Mouse (Mus musculus): ENCODE results near the gene Atg7.
"Not testable (repeated sequence)": the region's sequence is repeated elsewhere in the genome, so short reads cannot be mapped to it uniquely, and the experiment has no call there.

Atg7 gene

GRCm38 (mm10) chr6:114886504-114887361 lies 243.8 kb downstream of the Atg7 start:
- DNase-seq, result no peak

- peak in 1 of 2 experiments; percentile 9 for DNase-seq
Measured at GRCm38 (mm10) chr6:114888922-114889321, 246.0 kb downstream of the Atg7 start.

GRCm38 (mm10) chr6:114889971-114890370 lies 247.1 kb downstream of the Atg7 start:
- DNase-seq, result not testable (repeated sequence)

GRCm38 (mm10) chr6:114890411-114891115 lies 247.7 kb downstream of the Atg7 start:
- no peak for DNase-seq

- no peak for DNase-seq
Measured at GRCm38 (mm10) chr6:114891272-114891671, 248.4 kb downstream of the Atg7 start.

- no peak for DNase-seq
Measured at GRCm38 (mm10) chr6:114891771-114892170, 248.9 kb downstream of the Atg7 start.

- no peak for DNase-seq
Measured at GRCm38 (mm10) chr6:114892363-114892762, 249.5 kb downstream of the Atg7 start.

GRCm38 (mm10) chr6:114893427-114894209 lies 250.7 kb downstream of the Atg7 start:
- peak; percentile 58 to 74 for DNase-seq

GRCm38 (mm10) chr6:114894548-114895106 lies 251.7 kb downstream of the Atg7 start:
- DNase-seq, result peak in 1 of 2 experiments; percentile 42

GRCm38 (mm10) chr6:114895191-114895590 lies 252.3 kb downstream of the Atg7 start:
- no peak for DNase-seq

GRCm38 (mm10) chr6:114896281-114896680 lies 253.4 kb downstream of the Atg7 start:
- DNase-seq, result no peak

GRCm38 (mm10) chr6:114898949-114899348 lies 256.1 kb downstream of the Atg7 start:
- DNase-seq, result peak in 1 of 2 experiments; percentile 12

GRCm38 (mm10) chr6:114899652-114900051 lies 256.8 kb downstream of the Atg7 start:
- peak in 1 of 2 experiments; percentile 6 for DNase-seq

GRCm38 (mm10) chr6:114900194-114900593 lies 257.3 kb downstream of the Atg7 start:
- DNase-seq, result peak in 1 of 2 experiments; percentile 3

GRCm38 (mm10) chr6:114901321-114901824 lies 258.5 kb downstream of the Atg7 start:
- no peak for DNase-seq

GRCm38 (mm10) chr6:114901921-114902320 lies 259.0 kb downstream of the Atg7 start:
- DNase-seq, result no peak

- no peak for DNase-seq
Measured at GRCm38 (mm10) chr6:114904233-114904632, 261.3 kb downstream of the Atg7 start.

GRCm38 (mm10) chr6:114904818-114905217 lies 261.9 kb downstream of the Atg7 start:
- DNase-seq, result no peak

- no peak for DNase-seq
Measured at GRCm38 (mm10) chr6:114905253-114906028, 262.5 kb downstream of the Atg7 start.

GRCm38 (mm10) chr6:114906209-114906608 lies 263.3 kb downstream of the Atg7 start:
- DNase-seq, result no peak

- DNase-seq, result no peak
Measured at GRCm38 (mm10) chr6:114907459-114907858, 264.6 kb downstream of the Atg7 start.

GRCm38 (mm10) chr6:114909801-114910200 lies 266.9 kb downstream of the Atg7 start:
- DNase-seq, result no peak

All from thymus, adult 18-20 months (tissue).